Mouse (Mus musculus) embryonic facial prominence, embryonic 14.5 days (tissue): ENCODE measurements around the gene Trim44. TPM values are rescaled to one million over a fixed set of nuclear protein-coding genes. Genes with fewer than 3 reads are reported as not detected.

Source experiments
- ATAC-seq: fragments of 200-750 bp; cut with Nextera tagmentation; 2 replicates; pipeline ENCODE4 v1.8.0; 2017; ENCODE audit warnings: low read depth, moderate number of reproducible peaks, moderate TSS enrichment
- DNase-seq: peaks from one replicate; pipeline ENCODE4 v3.0.0-alpha.2; 2015; ENCODE audit warnings: low spot score
- H3K27ac ChIP-seq: fragments of 300-500 bp; sonication (generic); replicated peaks from 2 replicates; pipeline ENCODE4 v1.5.1; 2014; ENCODE audit warnings: low read depth, mild to moderate bottlenecking, low read length, moderate library complexity
- H3K27me3 ChIP-seq: fragments of 300-500 bp; sonication (generic); replicated peaks from 2 replicates; pipeline ENCODE4 v1.6.1; 2014; ENCODE audit warnings: low read length; ENCODE audit not compliant: control insufficient read depth, insufficient read depth
- H3K36me3 ChIP-seq: fragments of 300-500 bp; sonication (generic); 2 replicates; pipeline ENCODE4 v1.6.1; 2014; ENCODE audit warnings: low read length, mixed read lengths; ENCODE audit not compliant: control insufficient read depth, insufficient read depth
- H3K4me1 ChIP-seq: fragments of 300-500 bp; sonication (generic); 2 replicates; pipeline ENCODE4 v1.6.1; 2014; ENCODE audit warnings: antibody characterized with exemption, low read length; ENCODE audit not compliant: control insufficient read depth, insufficient read depth
- H3K4me2 ChIP-seq: fragments of 300-500 bp; sonication (generic); 2 replicates; pipeline ENCODE4 v1.6.1; 2014; ENCODE audit warnings: low read depth, mild to moderate bottlenecking, low read length, moderate library complexity, mixed read lengths
- H3K4me3 ChIP-seq: fragments of 300-500 bp; sonication (generic); 2 replicates; pipeline ENCODE4 v1.5.1; 2014; ENCODE audit warnings: low read depth, mild to moderate bottlenecking, low read length
- H3K9ac ChIP-seq: fragments of 300-500 bp; sonication (generic); 2 replicates; pipeline ENCODE4 v1.6.1; 2014; ENCODE audit warnings: low read depth, mild to moderate bottlenecking, low read length, moderate library complexity, mixed read lengths
- H3K9me3 ChIP-seq: fragments of 300-500 bp; sonication (generic); 2 replicates; pipeline ENCODE4 v1.6.1; 2016; ENCODE audit warnings: low read length; ENCODE audit not compliant: control insufficient read depth
- WGBS: fragments of 180-500 bp; shearing (Covaris S2); extraction: QIAGEN DNeasy Blood & Tissue Kit; methylation state at CpG from one replicate; pipeline ENCODE4 v1.1.7; 2014; 5-methylcytosine and 5-hydroxymethylcytosine counted together
- polyA plus RNA-seq: library from polyadenylated mRNA; unstranded; fragments of >200 nt; fragmentation: Nextera tagmentation; extraction: Ambion mirVana; gene quantifications from 2 replicates; pipeline ENCODE4 v1.2.1, GENCODE M21; 2014

Gene Trim44
- polyA plus RNA-seq, 1 experiment from 2014 or later = 32.1 TPM

GRCm38 (mm10) chr2:102279779-102280178 lies 127.8 kb downstream of the Trim44 start:
- Histone ChIP-seq H3K4me1 (no peaks in the 10 kb centered on the region), H3K27ac (no peak overlapping the region), H3K9me3 (no peaks in the 10 kb centered on the region), H3K36me3 (no peaks in the 10 kb centered on the region), H3K4me3 (no peak overlapping the region), H3K4me2 (no peak overlapping the region), H3K27me3 (no peaks in the 10 kb centered on the region), H3K9ac (no peak overlapping the region)
- DNase-seq = no peak
- ATAC-seq = no peak
- 79% methylated on average over 7 of the region's 7 CpGs for WGBS

GRCm38 (mm10) chr2:102277946-102278345 lies 129.7 kb downstream of the Trim44 start:
- no peaks in the 10 kb centered on the region for H3K36me3 ChIP-seq
- WGBS = 39% methylated on average over 1 of the region's 1 CpGs

GRCm38 (mm10) chr2:102273280-102273679 lies 134.3 kb downstream of the Trim44 start:
- WGBS = 79% methylated on average over 7 of the region's 7 CpGs
- H3K27me3 ChIP-seq = no peaks in the 10 kb centered on the region
- H3K4me1 ChIP-seq = no peaks in the 10 kb centered on the region
- H3K9me3 ChIP-seq = no peaks in the 10 kb centered on the region
- DNase-seq = no peak
- H3K4me2 ChIP-seq = no peak overlapping the region
- H3K4me3 ChIP-seq = no peak overlapping the region
- no peak overlapping the region for H3K9ac ChIP-seq
- no peak overlapping the region for H3K27ac ChIP-seq
- H3K36me3 ChIP-seq = no peaks in the 10 kb centered on the region
- no peak for ATAC-seq

More at GRCm38 (mm10) chr2:102277946-102278345, 129.7 kb downstream of the Trim44 start:
- no peak overlapping the region for H3K4me2 ChIP-seq
- no peak overlapping the region for H3K9ac ChIP-seq
- H3K27ac ChIP-seq = no peak overlapping the region
- DNase-seq (peak; percentile 71), ATAC-seq (no peak)
- no peaks in the 10 kb centered on the region for H3K27me3 ChIP-seq
- no peak overlapping the region for H3K4me3 ChIP-seq
- H3K9me3 ChIP-seq = no peaks in the 10 kb centered on the region
- no peaks in the 10 kb centered on the region for H3K4me1 ChIP-seq

GRCm38 (mm10) chr2:102267582-102268339 lies 139.9 kb downstream of the Trim44 start:
- WGBS = 53% methylated on average over 13 of the region's 13 CpGs
- no peaks in the 10 kb centered on the region for H3K4me1 ChIP-seq
- no peak for ATAC-seq

GRCm38 (mm10) chr2:102266911-102267310 lies 140.7 kb downstream of the Trim44 start:
- Histone ChIP-seq H3K4me2 (no peak overlapping the region), H3K27ac (no peak overlapping the region), H3K4me3 (no peak overlapping the region), H3K27me3 (no peaks in the 10 kb centered on the region), H3K9me3 (no peaks in the 10 kb centered on the region), H3K4me1 (no peaks in the 10 kb centered on the region), H3K36me3 (no peaks in the 10 kb centered on the region), H3K9ac (no peak overlapping the region)
- ATAC-seq (no peak), DNase-seq (no peak)
- WGBS = 91% methylated on average over 3 of the region's 3 CpGs

More at GRCm38 (mm10) chr2:102267582-102268339, 139.9 kb downstream of the Trim44 start:
- DNase-seq = no peak
- H3K27me3 ChIP-seq = no peaks in the 10 kb centered on the region
- H3K9ac ChIP-seq = no peak overlapping the region
- no peaks in the 10 kb centered on the region for H3K36me3 ChIP-seq
- no peak overlapping the region for H3K4me2 ChIP-seq
- H3K27ac ChIP-seq = no peak overlapping the region
- H3K4me3 ChIP-seq = no peak overlapping the region
- no peaks in the 10 kb centered on the region for H3K9me3 ChIP-seq

GRCm38 (mm10) chr2:102259139-102259538 lies 148.5 kb downstream of the Trim44 start:
- Histone ChIP-seq H3K27me3 (peaks cover 11% of the 10 kb centered on the region; the same call in 1 of the 2 replicates), H3K4me1 (peaks cover 21% of the 10 kb centered on the region), H3K4me2 (peak overlapping the region; percentile 43), H3K36me3 (no peaks in the 10 kb centered on the region), H3K4me3 (no peak overlapping the region), H3K9ac (no peak overlapping the region; the same call in 1 of the 2 replicates), H3K27ac (no peak overlapping the region), H3K9me3 (no peaks in the 10 kb centered on the region)
- ATAC-seq = no peak
- 5% methylated on average over 13 of the region's 13 CpGs for WGBS
- DNase-seq = peak; percentile 51

GRCm38 (mm10) chr2:102258682-102259081 lies 148.9 kb downstream of the Trim44 start:
- DNase-seq (no peak), ATAC-seq (no peak)
- H3K4me3 ChIP-seq = no peak overlapping the region

GRCm38 (mm10) chr2:102257964-102258605 lies 149.5 kb downstream of the Trim44 start:
- Histone ChIP-seq H3K4me3 (no peak overlapping the region), H3K36me3 (no peaks in the 10 kb centered on the region), H3K27me3 (peaks cover 11% of the 10 kb centered on the region; the same call in 1 of the 2 replicates), H3K9ac (no peak overlapping the region), H3K4me2 (peak overlapping the region; percentile 43), H3K9me3 (no peaks in the 10 kb centered on the region), H3K27ac (no peak overlapping the region), H3K4me1 (peaks cover 21% of the 10 kb centered on the region)
- peak; percentile 51 for DNase-seq
- ATAC-seq = peak; percentile 39; the same call in 1 of the 2 replicates
- 4% methylated on average over 9 of the region's 12 CpGs for WGBS

More at GRCm38 (mm10) chr2:102258682-102259081, 148.9 kb downstream of the Trim44 start:
- Histone ChIP-seq H3K27me3 (peaks cover 11% of the 10 kb centered on the region; the same call in 1 of the 2 replicates), H3K9ac (no peak overlapping the region), H3K4me1 (peaks cover 21% of the 10 kb centered on the region), H3K36me3 (no peaks in the 10 kb centered on the region), H3K9me3 (no peaks in the 10 kb centered on the region), H3K27ac (no peak overlapping the region), H3K4me2 (peak overlapping the region; percentile 43; the same call in 1 of the 2 replicates)
- WGBS = 28% methylated on average over 8 of the region's 8 CpGs
